Mouse (Mus musculus): ENCODE measurements around the gene Tbpl1. TPM values are rescaled to one million over a fixed set of nuclear protein-coding genes. Genes with fewer than 3 reads are reported as not detected.
A peak's percentile ranks its signal among the peaks of the same experiment; 100 is the strongest.

Gene Tbpl1
- total and polyA plus RNA-seq, 3 experiments, result 15.3 to 23.0 (median 20.8) TPM

DNA sequence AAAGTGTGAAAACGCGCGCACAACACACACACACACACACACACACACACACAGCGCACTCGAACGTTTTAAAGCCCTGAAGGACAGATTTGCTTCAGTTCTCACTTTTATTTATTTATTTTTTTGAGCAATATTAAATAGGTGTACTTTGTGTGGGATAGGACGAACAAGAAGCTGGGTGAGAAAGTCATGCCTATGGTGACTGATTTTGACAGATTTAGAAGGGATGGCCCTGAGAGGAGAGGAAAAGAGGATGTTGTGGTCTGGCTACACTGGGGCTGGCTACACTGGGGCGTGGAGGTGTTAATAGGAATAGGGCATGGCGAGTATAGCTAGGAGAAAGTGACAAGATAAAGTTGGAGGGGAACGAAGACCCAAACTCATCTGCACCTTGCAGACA, 443 bp upstream of the Tbpl1 start:
- peak overlapping the region; percentile 99 for H3K27ac ChIP-seq

DNA sequence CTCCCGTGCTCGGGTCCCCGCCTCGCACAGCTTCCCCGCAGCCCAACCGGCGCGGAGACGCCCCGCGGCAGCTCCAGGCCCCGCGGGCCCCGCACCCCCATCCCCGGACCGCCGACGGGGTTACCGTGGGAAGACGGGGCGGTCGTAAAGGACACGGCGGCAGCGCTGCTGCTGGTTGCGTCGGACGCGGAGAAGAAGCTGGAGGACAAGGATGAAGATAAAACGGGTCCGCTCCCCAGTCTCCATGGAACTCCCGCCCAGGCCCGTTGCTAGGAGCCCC, 806 bp downstream of the Tbpl1 start:
- H3K27ac ChIP-seq, result peak overlapping the region; percentile 99
- peak overlapping the region; percentile 81 for H3K9ac ChIP-seq (ENCODE audit: low read depth, low read length)
- peaks cover 12% of the 10 kb centered on the region for H3K79me2 ChIP-seq (replicated peaks; ENCODE audit: control insufficient read depth, insufficient read depth, low read length)
- no peak for DNase-seq
- intact Hi-C loops (cut with DNase I), result loop anchor here (10.0 kb wide), 1 partner anchor 586 kb away; the partner anchor contains the start of gene E030030I06Rik
- H3K27me3 ChIP-seq (ENCODE audit: control insufficient read depth, insufficient read depth, low read length), result no peaks in the 10 kb centered on the region
- peaks cover 3% of the 10 kb centered on the region; the same call in 1 of the 2 replicates for H3K36me3 ChIP-seq (ENCODE audit: control insufficient read depth, insufficient read depth, low read length)
- TF ChIP-seq CTCF (IDR thresholded peaks at IDR 0.05) (no peak), EP300 (IDR thresholded peaks at IDR 0.05; ENCODE audit: insufficient read depth, low read depth, low read length) (no peak), POLR2A (IDR thresholded peaks at IDR 0.05; ENCODE audit: insufficient read depth, low read depth, low read length) (no peak)
- WGBS, result under 1% methylated on average over 33 of the region's 33 CpGs
- peak overlapping the region; percentile 93 for H3K4me3 ChIP-seq
- H3K4me1 ChIP-seq (ENCODE audit: control insufficient read depth, insufficient read depth, low read length), result peaks cover 10% of the 10 kb centered on the region

More for the DNA sequence above, 443 bp upstream of the Tbpl1 start:
- TF ChIP-seq EP300 (IDR thresholded peaks at IDR 0.05; ENCODE audit: insufficient read depth, low read depth, low read length) (no peak), CTCF (IDR thresholded peaks at IDR 0.05) (no peak), POLR2A (IDR thresholded peaks at IDR 0.05; ENCODE audit: insufficient read depth, low read depth, low read length) (no peak)
- H3K9ac ChIP-seq (ENCODE audit: low read depth, low read length), result peak overlapping the region; percentile 100
- DNase-seq, result no peak
- peaks cover 6% of the 10 kb centered on the region for H3K4me1 ChIP-seq (ENCODE audit: control insufficient read depth, insufficient read depth, low read length)
- H3K79me2 ChIP-seq (replicated peaks; ENCODE audit: control insufficient read depth, insufficient read depth, low read length), result peaks cover 8% of the 10 kb centered on the region
- 44% methylated on average over 10 of the region's 10 CpGs for WGBS
- H3K4me3 ChIP-seq, result peak overlapping the region; percentile 93
- H3K27me3 ChIP-seq (ENCODE audit: control insufficient read depth, insufficient read depth, low read length), result no peaks in the 10 kb centered on the region
- H3K36me3 ChIP-seq (ENCODE audit: control insufficient read depth, insufficient read depth, low read length), result peaks cover 3% of the 10 kb centered on the region; the same call in 1 of the 2 replicates
- intact Hi-C loops (cut with DNase I), result loop anchor here (10.0 kb wide), 1 partner anchor 587 kb away; the partner anchor contains the start of gene E030030I06Rik

DNA sequence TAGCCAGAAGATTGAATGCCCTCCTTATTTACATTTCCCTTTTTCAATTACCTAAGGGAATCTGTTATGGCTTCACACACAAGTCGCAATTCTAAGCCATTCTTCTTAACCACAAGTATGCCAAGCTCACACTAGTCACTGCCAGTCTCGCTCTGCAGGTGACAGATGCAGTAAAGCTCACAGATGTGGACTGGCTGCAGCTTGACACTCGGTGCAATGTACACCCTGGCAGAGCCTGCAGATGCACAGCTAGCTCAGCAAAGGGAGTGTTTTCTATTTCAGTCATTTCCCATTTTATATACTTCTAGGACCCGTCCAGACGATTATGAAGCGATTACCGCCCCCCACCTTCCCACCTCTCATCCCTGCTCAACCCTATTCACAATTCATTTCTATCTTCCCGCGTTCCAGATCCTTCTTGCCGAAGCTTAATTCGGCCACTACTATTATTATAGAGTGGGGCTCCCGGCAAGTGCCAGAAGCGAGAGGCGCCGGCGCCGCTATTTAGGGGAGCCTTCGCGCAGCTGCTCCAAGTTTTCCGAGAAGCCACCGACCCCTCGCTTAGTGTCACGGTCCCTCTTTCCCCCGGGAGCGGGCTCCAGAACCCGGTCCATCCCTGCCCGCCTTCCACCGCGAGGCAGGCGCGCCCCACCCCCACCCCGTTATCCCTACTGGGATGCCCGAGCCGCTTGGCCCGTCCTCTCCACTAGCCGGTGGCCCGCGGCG, 1.3 kb downstream of the Tbpl1 start:
- H3K36me3 ChIP-seq (ENCODE audit: control insufficient read depth, insufficient read depth, low read length), result peaks cover 3% of the 10 kb centered on the region; the same call in 1 of the 2 replicates
- TF ChIP-seq POLR2A (IDR thresholded peaks at IDR 0.05; ENCODE audit: insufficient read depth, low read depth, low read length) (no peak), CTCF (IDR thresholded peaks at IDR 0.05) (no peak), EP300 (IDR thresholded peaks at IDR 0.05; ENCODE audit: insufficient read depth, low read depth, low read length) (no peak)
- DNase-seq, result no peak

DNA sequence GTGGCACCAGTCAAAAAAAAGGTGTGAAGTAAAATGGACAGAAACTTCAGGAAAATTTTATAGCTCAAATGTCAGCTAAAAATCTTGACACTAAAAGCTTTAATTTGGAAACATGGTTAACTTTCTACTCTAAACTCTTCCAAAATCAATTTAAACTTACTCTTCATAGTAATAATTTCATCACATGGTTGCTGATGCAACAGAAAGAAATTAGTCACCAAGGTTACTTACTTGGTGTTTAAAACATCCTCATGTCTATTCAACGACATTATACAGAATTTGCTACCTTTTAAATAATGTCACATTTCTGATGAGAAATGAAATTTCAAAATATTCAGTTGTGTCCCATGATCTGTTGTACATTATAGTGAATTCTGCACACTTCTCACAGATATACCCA, 3.5 kb downstream of the Tbpl1 start:
- Histone ChIP-seq H3K36me3 (ENCODE audit: control insufficient read depth, insufficient read depth, low read length) (peaks cover 3% of the 10 kb centered on the region; the same call in 1 of the 2 replicates), H3K27ac (no peak overlapping the region), H3K27me3 (ENCODE audit: control insufficient read depth, insufficient read depth, low read length) (no peaks in the 10 kb centered on the region), H3K4me3 (no peak overlapping the region), H3K79me2 (replicated peaks; ENCODE audit: control insufficient read depth, insufficient read depth, low read length) (peaks cover 18% of the 10 kb centered on the region), H3K9ac (ENCODE audit: low read depth, low read length) (no peak overlapping the region), H3K4me1 (ENCODE audit: control insufficient read depth, insufficient read depth, low read length) (peaks cover 10% of the 10 kb centered on the region)
- 71% methylated on average over 1 of the region's 1 CpGs for WGBS
- DNase-seq, result no peak
- intact Hi-C loops (cut with DNase I), result no loop called here
- TF ChIP-seq CTCF (IDR thresholded peaks at IDR 0.05), result no peak
- TF ChIP-seq EP300 (IDR thresholded peaks at IDR 0.05; ENCODE audit: insufficient read depth, low read depth, low read length), result no peak
- TF ChIP-seq POLR2A (IDR thresholded peaks at IDR 0.05; ENCODE audit: insufficient read depth, low read depth, low read length), result no peak

More for the DNA sequence above, 1.3 kb downstream of the Tbpl1 start:
- 1% methylated on average over 39 of the region's 39 CpGs for WGBS
- H3K27ac ChIP-seq, result peak overlapping the region; percentile 99
- intact Hi-C loops (cut with DNase I), result loop anchor here (10.0 kb wide), 1 partner anchor 586 kb away; the partner anchor contains the start of gene E030030I06Rik
- peaks cover 12% of the 10 kb centered on the region for H3K79me2 ChIP-seq (replicated peaks; ENCODE audit: control insufficient read depth, insufficient read depth, low read length)
- peak overlapping the region; percentile 81 for H3K9ac ChIP-seq (ENCODE audit: low read depth, low read length)
- peak overlapping the region; percentile 93 for H3K4me3 ChIP-seq
- H3K4me1 ChIP-seq (ENCODE audit: control insufficient read depth, insufficient read depth, low read length), result peaks cover 10% of the 10 kb centered on the region
- no peaks in the 10 kb centered on the region for H3K27me3 ChIP-seq (ENCODE audit: control insufficient read depth, insufficient read depth, low read length)

DNA sequence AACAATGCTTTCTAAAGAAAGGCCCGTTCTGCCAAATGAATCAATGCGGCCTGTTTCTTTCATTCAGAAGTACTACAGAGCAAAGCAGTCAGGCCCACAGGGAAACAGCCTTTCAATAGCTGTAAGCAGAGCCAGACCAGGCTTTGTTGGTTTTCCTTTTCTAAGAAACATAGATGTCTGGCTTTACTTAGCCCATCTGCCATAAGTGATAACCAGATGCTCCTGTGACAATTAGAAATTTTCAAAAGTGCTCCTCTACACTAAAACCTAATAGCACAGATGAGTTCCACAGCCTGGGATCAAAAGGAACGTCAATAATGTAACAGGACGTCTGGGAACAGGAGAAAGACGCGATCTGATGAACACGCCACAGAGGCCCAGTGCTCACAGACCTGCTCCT, 5.4 kb downstream of the Tbpl1 start:
- Histone ChIP-seq H3K4me1 (ENCODE audit: control insufficient read depth, insufficient read depth, low read length) (peaks cover 13% of the 10 kb centered on the region), H3K27ac (no peak overlapping the region), H3K79me2 (replicated peaks; ENCODE audit: control insufficient read depth, insufficient read depth, low read length) (peaks cover 21% of the 10 kb centered on the region), H3K27me3 (ENCODE audit: control insufficient read depth, insufficient read depth, low read length) (no peaks in the 10 kb centered on the region), H3K9ac (ENCODE audit: low read depth, low read length) (no peak overlapping the region), H3K4me3 (no peak overlapping the region), H3K36me3 (ENCODE audit: control insufficient read depth, insufficient read depth, low read length) (peaks cover 3% of the 10 kb centered on the region; the same call in 1 of the 2 replicates)
- no peak for DNase-seq
- intact Hi-C loops (cut with DNase I), result no loop called here
- no peak for TF ChIP-seq POLR2A (IDR thresholded peaks at IDR 0.05; ENCODE audit: insufficient read depth, low read depth, low read length)
- no peak for TF ChIP-seq CTCF (IDR thresholded peaks at IDR 0.05)
- TF ChIP-seq EP300 (IDR thresholded peaks at IDR 0.05; ENCODE audit: insufficient read depth, low read depth, low read length), result no peak
- WGBS, result 58% methylated on average over 7 of the region's 7 CpGs

DNA sequence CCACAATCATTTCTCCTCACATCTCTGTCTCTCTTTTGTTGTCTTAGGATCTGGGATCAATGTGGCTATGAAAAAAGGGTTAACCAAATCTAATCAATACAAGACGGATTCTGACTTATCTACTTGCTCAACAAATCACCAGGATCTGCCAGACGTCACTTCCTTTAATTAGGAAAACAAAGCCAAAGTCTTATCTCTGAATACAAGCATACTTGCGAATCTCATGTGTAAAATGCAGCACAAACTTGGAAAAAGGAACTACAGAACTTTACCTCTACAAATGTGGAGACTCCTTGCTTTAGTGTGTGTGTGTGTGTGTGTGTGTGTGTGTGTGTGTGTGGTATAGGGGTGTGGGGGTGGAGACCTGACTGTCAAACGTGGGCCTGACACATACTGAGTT, 6.6 kb downstream of the Tbpl1 start:
- no peak for DNase-seq
- no peak for TF ChIP-seq CTCF (IDR thresholded peaks at IDR 0.05)
- no peak for TF ChIP-seq EP300 (IDR thresholded peaks at IDR 0.05; ENCODE audit: insufficient read depth, low read depth, low read length)
- TF ChIP-seq POLR2A (IDR thresholded peaks at IDR 0.05; ENCODE audit: insufficient read depth, low read depth, low read length), result no peak
- Histone ChIP-seq H3K9ac (ENCODE audit: low read depth, low read length) (no peak overlapping the region), H3K36me3 (ENCODE audit: control insufficient read depth, insufficient read depth, low read length) (peaks cover 8% of the 10 kb centered on the region), H3K4me1 (ENCODE audit: control insufficient read depth, insufficient read depth, low read length) (peaks cover 14% of the 10 kb centered on the region), H3K27ac (no peak overlapping the region), H3K79me2 (replicated peaks; ENCODE audit: control insufficient read depth, insufficient read depth, low read length) (peaks cover 16% of the 10 kb centered on the region), H3K27me3 (ENCODE audit: control insufficient read depth, insufficient read depth, low read length) (no peaks in the 10 kb centered on the region), H3K4me3 (no peak overlapping the region)
- WGBS, result 23% methylated on average over 4 of the region's 4 CpGs
- intact Hi-C loops (cut with DNase I), result no loop called here
